Mouse (Mus musculus): ENCODE data around the gene Itgb3bp. TPM values are rescaled to one million over a fixed set of nuclear protein-coding genes. Genes with fewer than 3 reads are reported as not detected.

Itgb3bp gene
- polyA plus RNA-seq, 1 experiment from 2014 or later = 36.2 TPM

- H3K27me3 ChIP-seq (replicated peaks; ENCODE audit: control insufficient read depth, insufficient read depth, low read length) = no peaks in the 10 kb centered on the region
- DNase-seq (ENCODE audit: low spot score) (no peak), ATAC-seq (replicated peaks; ENCODE audit: low FRiP score, low TSS enrichment, low read depth) (peak; percentile 85)
- peak within 1 kb of the TSS; percentile 94 for H3K27ac ChIP-seq (ENCODE audit: low read depth)
- peak within 1 kb of the TSS; percentile 74 for H3K9ac ChIP-seq (ENCODE audit: low read length)
- no peaks in the 10 kb centered on the region; the same call in 1 of the 2 replicates for H3K4me1 ChIP-seq (replicated peaks; ENCODE audit: control insufficient read depth, insufficient read depth, low read length)
- H3K4me3 ChIP-seq (ENCODE audit: low read depth, low read length) = peak within 1 kb of the TSS; percentile 68
- no peaks in the 10 kb centered on the region for H3K9me3 ChIP-seq (ENCODE audit: control insufficient read depth, low read length)
- WGBS = 3% methylated on average over 23 of the region's 23 CpGs
- H3K36me3 ChIP-seq (ENCODE audit: control insufficient read depth, insufficient read depth, low read length) = no peaks in the 10 kb centered on the region
- peak within 1 kb of the TSS; percentile 89 for H3K4me2 ChIP-seq (ENCODE audit: low read length)
These were observed 432 bp downstream of the Itgb3bp start, which contains the start of gene Pgm1 for GRCm38 (mm10) chr4:99929149-99929612. Gene Pgm1, plus strand, starts transcription at chr4:99929414.

GRCm38 (mm10) chr4:99928521-99928920 lies 1.1 kb downstream of the Itgb3bp start:
- ATAC-seq (replicated peaks; ENCODE audit: low FRiP score, low TSS enrichment, low read depth) (no peak), DNase-seq (ENCODE audit: low spot score) (no peak)
- no peaks in the 10 kb centered on the region for H3K9me3 ChIP-seq (ENCODE audit: control insufficient read depth, low read length)
- no peaks in the 10 kb centered on the region; the same call in 1 of the 2 replicates for H3K4me1 ChIP-seq (replicated peaks; ENCODE audit: control insufficient read depth, insufficient read depth, low read length)
- no peaks in the 10 kb centered on the region for H3K36me3 ChIP-seq (ENCODE audit: control insufficient read depth, insufficient read depth, low read length)
- no peak overlapping the region for H3K4me3 ChIP-seq (ENCODE audit: low read depth, low read length)
- no peak overlapping the region for H3K4me2 ChIP-seq (ENCODE audit: low read length)
- no peak overlapping the region for H3K9ac ChIP-seq (ENCODE audit: low read length)
- WGBS = 65% methylated on average over 6 of the region's 6 CpGs
- H3K27ac ChIP-seq (ENCODE audit: low read depth) = no peak overlapping the region
- no peaks in the 10 kb centered on the region for H3K27me3 ChIP-seq (replicated peaks; ENCODE audit: control insufficient read depth, insufficient read depth, low read length)

GRCm38 (mm10) chr4:99926380-99926779 lies 3.2 kb downstream of the Itgb3bp start:
- WGBS = 90% methylated on average over 4 of the region's 4 CpGs
- no peak overlapping the region for H3K4me3 ChIP-seq (ENCODE audit: low read depth, low read length)
- H3K4me1 ChIP-seq (replicated peaks; ENCODE audit: control insufficient read depth, insufficient read depth, low read length) = no peaks in the 10 kb centered on the region; the same call in 1 of the 2 replicates
- ATAC-seq (replicated peaks; ENCODE audit: low FRiP score, low TSS enrichment, low read depth) (no peak), DNase-seq (ENCODE audit: low spot score) (no peak)
- no peak overlapping the region for H3K27ac ChIP-seq (ENCODE audit: low read depth)
- H3K9me3 ChIP-seq (ENCODE audit: control insufficient read depth, low read length) = no peaks in the 10 kb centered on the region
- no peak overlapping the region for H3K9ac ChIP-seq (ENCODE audit: low read length)
- no peaks in the 10 kb centered on the region for H3K36me3 ChIP-seq (ENCODE audit: control insufficient read depth, insufficient read depth, low read length)
- no peaks in the 10 kb centered on the region for H3K27me3 ChIP-seq (replicated peaks; ENCODE audit: control insufficient read depth, insufficient read depth, low read length)
- H3K4me2 ChIP-seq (ENCODE audit: low read length) = no peak overlapping the region

- no peak for ATAC-seq (replicated peaks; ENCODE audit: low FRiP score, low TSS enrichment, low read depth)
- no peak overlapping the region for H3K4me2 ChIP-seq (ENCODE audit: low read length)
- no peak for DNase-seq (ENCODE audit: low spot score)
- H3K4me1 ChIP-seq (replicated peaks; ENCODE audit: control insufficient read depth, insufficient read depth, low read length) = no peaks in the 10 kb centered on the region
- H3K9ac ChIP-seq (ENCODE audit: low read length) = no peak overlapping the region
- no peak overlapping the region for H3K27ac ChIP-seq (ENCODE audit: low read depth)
- no peaks in the 10 kb centered on the region for H3K36me3 ChIP-seq (ENCODE audit: control insufficient read depth, insufficient read depth, low read length)
- no peaks in the 10 kb centered on the region for H3K9me3 ChIP-seq (ENCODE audit: control insufficient read depth, low read length)
- WGBS = 65% methylated on average over 4 of the region's 4 CpGs
- H3K27me3 ChIP-seq (replicated peaks; ENCODE audit: control insufficient read depth, insufficient read depth, low read length) = no peaks in the 10 kb centered on the region
- H3K4me3 ChIP-seq (ENCODE audit: low read depth, low read length) = no peak overlapping the region
These were observed 15.6 kb downstream of the Itgb3bp start for GRCm38 (mm10) chr4:99913894-99914451.

- no peak overlapping the region for H3K4me2 ChIP-seq (ENCODE audit: low read length)
- H3K4me1 ChIP-seq (replicated peaks; ENCODE audit: control insufficient read depth, insufficient read depth, low read length) = no peaks in the 10 kb centered on the region
- ATAC-seq (replicated peaks; ENCODE audit: low FRiP score, low TSS enrichment, low read depth) = no peak
- H3K4me3 ChIP-seq (ENCODE audit: low read depth, low read length) = no peak overlapping the region
- H3K9ac ChIP-seq (ENCODE audit: low read length) = no peak overlapping the region
- no peak overlapping the region for H3K27ac ChIP-seq (ENCODE audit: low read depth)
- H3K9me3 ChIP-seq (ENCODE audit: control insufficient read depth, low read length) = no peaks in the 10 kb centered on the region
- no peaks in the 10 kb centered on the region for H3K27me3 ChIP-seq (replicated peaks; ENCODE audit: control insufficient read depth, insufficient read depth, low read length)
- H3K36me3 ChIP-seq (ENCODE audit: control insufficient read depth, insufficient read depth, low read length) = peaks cover 4% of the 10 kb centered on the region; the same call in 1 of the 2 replicates
- DNase-seq (ENCODE audit: low spot score) = no peak
These were observed 47.2 kb downstream of the Itgb3bp start for GRCm38 (mm10) chr4:99882405-99882804.

- Histone ChIP-seq H3K36me3 (ENCODE audit: control insufficient read depth, insufficient read depth, low read length) (peaks cover 4% of the 10 kb centered on the region; the same call in 1 of the 2 replicates), H3K9ac (ENCODE audit: low read length) (no peak overlapping the region), H3K4me2 (ENCODE audit: low read length) (no peak overlapping the region), H3K27me3 (replicated peaks; ENCODE audit: control insufficient read depth, insufficient read depth, low read length) (no peaks in the 10 kb centered on the region), H3K9me3 (ENCODE audit: control insufficient read depth, low read length) (no peaks in the 10 kb centered on the region), H3K4me1 (replicated peaks; ENCODE audit: control insufficient read depth, insufficient read depth, low read length) (no peaks in the 10 kb centered on the region), H3K4me3 (ENCODE audit: low read depth, low read length) (no peak overlapping the region), H3K27ac (ENCODE audit: low read depth) (no peak overlapping the region)
- ATAC-seq (replicated peaks; ENCODE audit: low FRiP score, low TSS enrichment, low read depth) (no peak), DNase-seq (ENCODE audit: low spot score) (no peak)
These were observed 47.7 kb downstream of the Itgb3bp start for GRCm38 (mm10) chr4:99881882-99882281.

GRCm38 (mm10) chr4:99829094-99830073 lies 100.2 kb downstream of the Itgb3bp start, which contains the start of gene Efcab7:
Gene Efcab7, plus strand, starts transcription at chr4:99829198.
- no peaks in the 10 kb centered on the region for H3K9me3 ChIP-seq (ENCODE audit: control insufficient read depth, low read length)
- H3K9ac ChIP-seq (ENCODE audit: low read length) = peak within 1 kb of the TSS; percentile 84
- no peaks in the 10 kb centered on the region for H3K27me3 ChIP-seq (replicated peaks; ENCODE audit: control insufficient read depth, insufficient read depth, low read length)
- peak within 1 kb of the TSS; percentile 77 for H3K27ac ChIP-seq (ENCODE audit: low read depth)
- peak within 1 kb of the TSS; percentile 62 for H3K4me2 ChIP-seq (ENCODE audit: low read length)
- DNase-seq (ENCODE audit: low spot score) (peak; percentile 96), ATAC-seq (replicated peaks; ENCODE audit: low FRiP score, low TSS enrichment, low read depth) (peak; percentile 87)
- peaks cover 12% of the 10 kb centered on the region for H3K4me1 ChIP-seq (replicated peaks; ENCODE audit: control insufficient read depth, insufficient read depth, low read length)
- under 1% methylated on average over 48 of the region's 48 CpGs for WGBS
- H3K4me3 ChIP-seq (ENCODE audit: low read depth, low read length) = peak within 1 kb of the TSS; percentile 96
- no peaks in the 10 kb centered on the region for H3K36me3 ChIP-seq (ENCODE audit: control insufficient read depth, insufficient read depth, low read length)

- Histone ChIP-seq H3K27ac (ENCODE audit: low read depth) (peak overlapping the region; percentile 77), H3K4me1 (replicated peaks; ENCODE audit: control insufficient read depth, insufficient read depth, low read length) (peaks cover 12% of the 10 kb centered on the region), H3K9ac (ENCODE audit: low read length) (peak overlapping the region; percentile 84), H3K4me3 (ENCODE audit: low read depth, low read length) (peak overlapping the region; percentile 96), H3K9me3 (ENCODE audit: control insufficient read depth, low read length) (no peaks in the 10 kb centered on the region), H3K4me2 (ENCODE audit: low read length) (peak overlapping the region; percentile 62), H3K27me3 (replicated peaks; ENCODE audit: control insufficient read depth, insufficient read depth, low read length) (no peaks in the 10 kb centered on the region), H3K36me3 (ENCODE audit: control insufficient read depth, insufficient read depth, low read length) (no peaks in the 10 kb centered on the region)
- ATAC-seq (replicated peaks; ENCODE audit: low FRiP score, low TSS enrichment, low read depth) (no peak), DNase-seq (ENCODE audit: low spot score) (no peak)
- 0% methylated on average over 7 of the region's 7 CpGs for WGBS
These were observed 100.9 kb downstream of the Itgb3bp start for GRCm38 (mm10) chr4:99828739-99829093.

All from intestine, embryonic 14.5 days (tissue).